Mouse (Mus musculus): ENCODE measurements around the gene 2310011J03Rik. TPM values are rescaled to one million over a fixed set of nuclear protein-coding genes. Genes with fewer than 3 reads are reported as not detected.
A peak's percentile ranks its signal among the peaks of the same experiment; 100 is the strongest.

2310011J03Rik gene
- total and polyA plus RNA-seq, 3 experiments: 65.7 to 81.5 TPM; not detected in 1

DNA sequence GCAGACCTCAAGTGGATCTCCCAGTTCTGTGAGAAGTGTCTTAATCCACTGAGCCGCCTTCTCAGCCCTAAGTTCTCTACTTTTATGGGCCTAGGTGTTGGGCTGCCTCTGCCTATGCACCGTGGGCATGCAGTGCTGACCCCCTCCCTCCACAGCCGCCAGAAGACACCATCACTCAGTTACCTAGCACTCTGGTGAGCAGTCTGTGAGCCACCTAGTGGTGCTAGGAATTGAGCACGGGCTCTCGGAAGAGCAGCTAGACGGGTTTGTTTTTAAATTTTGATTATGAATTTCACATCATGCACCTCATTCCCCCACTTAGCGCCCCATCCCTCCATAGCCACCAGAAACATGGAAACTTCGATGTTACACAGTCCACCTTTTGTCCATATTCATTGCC is 31.7 kb downstream of the 2310011J03Rik start:
- Histone ChIP-seq H3K27me3 (ENCODE audit: control insufficient read depth in 1 of 2, insufficient read depth in 2 of 2, low read length in 2 of 2) (no peaks in the 10 kb centered on the region), H3K4me1 (ENCODE audit: control insufficient read depth in 1 of 2, insufficient read depth in 2 of 2, low read length in 2 of 2) (peaks cover 0 to 4% of the 10 kb centered on the region in 2 experiments; a peak in 1 of 4 replicates), H3K9ac (ENCODE audit: control insufficient read depth, low read depth, low read length, poor library complexity, severe bottlenecking) (no peak overlapping the region), H3K79me2 (ENCODE audit: control insufficient read depth, insufficient read depth, low read length, poor library complexity) (peaks cover 14% of the 10 kb centered on the region), H3K4me3 (ENCODE audit: control insufficient read depth in 1 of 2, insufficient read depth in 1 of 2, low read depth in 2 of 2, low read length in 2 of 2) (no peak overlapping the region), H3K36me3 (ENCODE audit: control insufficient read depth in 1 of 2, insufficient read depth in 2 of 2, low read length in 2 of 2) (peaks cover 2 to 16% of the 10 kb centered on the region in 2 experiments; a peak in 2 of 4 replicates), H3K27ac (ENCODE audit: control insufficient read depth, low read depth, low read length) (no peak overlapping the region), H3K9me3 (replicated peaks; ENCODE audit: insufficient read depth, low read length) (no peaks in the 10 kb centered on the region)
- peak; percentile 42 for DNase-seq (ENCODE audit: low read depth, low spot score)
- TF ChIP-seq POLR2A (IDR thresholded peaks at IDR 0.05; ENCODE audit: control insufficient read depth in 1 of 2, insufficient read depth in 1 of 2, low read depth in 1 of 2, low read length in 2 of 2, poor library complexity in 1 of 2): peak in 1 of 2 experiments; percentile 30; a peak in 1 of 4 replicates
- peak in 2 of 3 experiments; percentile 38 to 42; a peak in 4 of 6 replicates for TF ChIP-seq CTCF (IDR thresholded peaks at IDR 0.05 in 2 of 3, conservative IDR thresholded peaks at IDR 0.05 in 1 of 3; ENCODE audit: control insufficient read depth in 1 of 3, insufficient read depth in 1 of 3, low read depth in 2 of 3, low read length in 3 of 3, poor library complexity in 1 of 3, severe bottlenecking in 1 of 3)
- peak; percentile 28; the same call in 1 of the 2 replicates for TF ChIP-seq SMC3 (IDR thresholded peaks at IDR 0.05; ENCODE audit: low read depth, low read length)
- TF ChIP-seq MXI1 (IDR thresholded peaks at IDR 0.05; ENCODE audit: low read depth, low read length): no peak
- TF ChIP-seq TAL1 (IDR thresholded peaks at IDR 0.05; ENCODE audit: low read length): no peak

DNA sequence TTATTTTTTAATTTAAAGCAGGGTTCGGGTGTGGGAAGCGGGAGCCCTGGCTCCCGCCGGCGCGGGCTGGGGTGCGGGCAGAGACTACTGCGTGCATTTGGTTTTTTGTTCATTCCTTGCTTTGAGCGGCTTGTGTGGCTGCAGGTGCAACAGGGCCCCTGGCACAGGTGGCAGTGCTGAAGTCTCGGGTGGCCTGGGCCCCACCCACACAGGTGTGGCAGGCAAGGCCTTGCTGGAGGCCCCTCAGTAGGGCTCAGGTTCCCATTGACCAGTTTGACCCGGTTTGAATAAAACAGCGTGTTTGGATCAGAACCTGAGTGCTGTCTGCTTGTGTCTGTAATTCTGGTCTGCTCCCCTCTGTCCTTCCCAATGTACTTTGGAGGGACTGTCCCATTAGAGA is 32.2 kb downstream of the 2310011J03Rik start:
- Histone ChIP-seq H3K9ac (ENCODE audit: control insufficient read depth, low read depth, low read length, poor library complexity, severe bottlenecking) (no peak overlapping the region), H3K4me3 (ENCODE audit: control insufficient read depth in 1 of 2, insufficient read depth in 1 of 2, low read depth in 2 of 2, low read length in 2 of 2) (no peak overlapping the region), H3K27me3 (ENCODE audit: control insufficient read depth in 1 of 2, insufficient read depth in 2 of 2, low read length in 2 of 2) (no peaks in the 10 kb centered on the region), H3K4me1 (ENCODE audit: control insufficient read depth in 1 of 2, insufficient read depth in 2 of 2, low read length in 2 of 2) (peaks cover 0 to 4% of the 10 kb centered on the region in 2 experiments; a peak in 1 of 4 replicates), H3K9me3 (replicated peaks; ENCODE audit: insufficient read depth, low read length) (no peaks in the 10 kb centered on the region), H3K36me3 (ENCODE audit: control insufficient read depth in 1 of 2, insufficient read depth in 2 of 2, low read length in 2 of 2) (peaks cover 2 to 13% of the 10 kb centered on the region in 2 experiments; a peak in 2 of 4 replicates), H3K27ac (ENCODE audit: control insufficient read depth, low read depth, low read length) (no peak overlapping the region), H3K79me2 (ENCODE audit: control insufficient read depth, insufficient read depth, low read length, poor library complexity) (peaks cover 9% of the 10 kb centered on the region)
- DNase-seq (ENCODE audit: low read depth, low spot score): no peak
- no peak for TF ChIP-seq MYC (IDR thresholded peaks at IDR 0.05; ENCODE audit: low read depth, low read length)
- no peak for TF ChIP-seq RCOR1 (IDR thresholded peaks at IDR 0.05; ENCODE audit: low read depth, low read length)
- TF ChIP-seq JUND (IDR thresholded peaks at IDR 0.05; ENCODE audit: low read depth, low read length): no peak

DNA sequence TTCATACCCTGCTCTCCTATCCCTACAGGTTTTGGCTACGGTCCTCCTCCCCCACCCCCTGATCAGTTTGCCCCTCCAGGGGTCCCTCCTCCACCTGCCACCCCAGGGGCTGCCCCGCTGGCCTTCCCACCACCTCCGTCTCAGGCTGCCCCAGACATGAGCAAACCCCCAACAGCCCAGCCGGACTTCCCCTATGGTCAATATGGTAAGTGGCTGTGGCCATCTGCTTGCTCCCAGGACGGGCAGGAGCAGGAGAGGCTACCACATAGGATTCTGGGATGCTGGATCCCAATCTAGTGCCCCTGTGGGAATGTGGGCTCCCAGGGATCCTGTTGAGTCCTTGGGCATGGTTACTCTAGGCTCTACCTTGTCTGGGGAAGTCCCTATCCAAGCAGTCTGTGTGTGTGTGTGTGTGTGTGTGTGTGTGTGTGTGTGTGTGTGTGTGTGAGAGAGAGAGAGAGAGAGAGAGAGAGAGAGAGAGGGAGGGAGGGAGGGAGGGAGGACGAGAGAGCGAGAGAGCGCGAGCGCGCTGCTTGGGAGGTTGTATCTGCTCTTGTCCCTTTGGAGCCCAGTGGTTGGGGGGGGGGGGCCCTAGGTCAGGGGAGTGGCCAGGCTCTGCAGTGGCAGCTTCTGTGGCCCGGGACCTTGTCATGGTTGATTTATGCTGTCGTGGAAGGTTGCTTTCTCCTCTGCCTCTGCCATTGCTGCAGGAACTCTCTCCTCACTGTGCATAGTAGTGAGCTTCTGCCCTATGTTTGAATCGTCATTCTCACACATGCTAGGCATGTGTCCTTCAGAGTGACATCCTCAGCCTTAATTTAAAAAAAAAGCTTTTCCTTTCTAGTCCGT is 34.9 kb downstream of the 2310011J03Rik start:
- Histone ChIP-seq H3K27me3 (ENCODE audit: control insufficient read depth in 1 of 2, insufficient read depth in 2 of 2, low read length in 2 of 2) (no peaks in the 10 kb centered on the region), H3K36me3 (ENCODE audit: control insufficient read depth in 1 of 2, insufficient read depth in 2 of 2, low read length in 2 of 2) (peaks cover 0 to 15% of the 10 kb centered on the region in 2 experiments; a peak in 2 of 4 replicates), H3K9me3 (replicated peaks; ENCODE audit: insufficient read depth, low read length) (no peaks in the 10 kb centered on the region), H3K9ac (ENCODE audit: control insufficient read depth, low read depth, low read length, poor library complexity, severe bottlenecking) (no peak overlapping the region), H3K4me3 (ENCODE audit: control insufficient read depth in 1 of 2, insufficient read depth in 1 of 2, low read depth in 2 of 2, low read length in 2 of 2) (no peak overlapping the region), H3K79me2 (ENCODE audit: control insufficient read depth, insufficient read depth, low read length, poor library complexity) (no peaks in the 10 kb centered on the region), H3K27ac (ENCODE audit: control insufficient read depth, low read depth, low read length) (no peak overlapping the region), H3K4me1 (ENCODE audit: control insufficient read depth in 1 of 2, insufficient read depth in 2 of 2, low read length in 2 of 2) (no peaks in the 10 kb centered on the region)
- TF ChIP-seq HCFC1 (IDR thresholded peaks at IDR 0.05; ENCODE audit: low read depth, low read length) (no peak), ZMIZ1 (IDR thresholded peaks at IDR 0.05; ENCODE audit: low read depth, low read length) (no peak)
- no peak for DNase-seq (ENCODE audit: low read depth, low spot score)

Data from MEL (cell line).